Mouse (Mus musculus): ENCODE measurements around the gene Pabpc1l. TPM values are rescaled to one million over a fixed set of nuclear protein-coding genes. Genes with fewer than 3 reads are reported as not detected.

Pabpc1l gene
- polyA plus RNA-seq, 1 experiment from 2014 or later, result 2.6 TPM

GRCm38 (mm10) chr2:164018910-164019309 lies 6.3 kb upstream of the Pabpc1l start:
- H3K4me1 ChIP-seq (ENCODE audit: control insufficient read depth, insufficient read depth, low read length), result no peaks in the 10 kb centered on the region
- H3K4me3 ChIP-seq (ENCODE audit: low read depth, low read length), result no peak overlapping the region
- no peak overlapping the region for H3K4me2 ChIP-seq (ENCODE audit: low read length)
- 92% methylated on average over 3 of the region's 3 CpGs for WGBS
- H3K27ac ChIP-seq (ENCODE audit: low read depth, low read length), result no peak overlapping the region
- no peak for ATAC-seq
- no peaks in the 10 kb centered on the region for H3K27me3 ChIP-seq (replicated peaks; ENCODE audit: control insufficient read depth, insufficient read depth, low read length)
- peaks cover 65% of the 10 kb centered on the region for H3K36me3 ChIP-seq (ENCODE audit: control insufficient read depth, insufficient read depth, low read length)
- no peak overlapping the region for H3K9ac ChIP-seq (ENCODE audit: low read length)
- peak; percentile 10 for DNase-seq (ENCODE audit: low spot score)
- no peaks in the 10 kb centered on the region for H3K9me3 ChIP-seq (replicated peaks; ENCODE audit: control insufficient read depth, low read length)

GRCm38 (mm10) chr2:164019943-164020342 lies 5.3 kb upstream of the Pabpc1l start:
- DNase-seq (ENCODE audit: low spot score) (no peak), ATAC-seq (no peak)
- Histone ChIP-seq H3K9ac (ENCODE audit: low read length) (no peak overlapping the region), H3K4me2 (ENCODE audit: low read length) (no peak overlapping the region), H3K36me3 (ENCODE audit: control insufficient read depth, insufficient read depth, low read length) (peaks cover 54% of the 10 kb centered on the region), H3K27ac (ENCODE audit: low read depth, low read length) (no peak overlapping the region), H3K4me1 (ENCODE audit: control insufficient read depth, insufficient read depth, low read length) (no peaks in the 10 kb centered on the region), H3K9me3 (replicated peaks; ENCODE audit: control insufficient read depth, low read length) (no peaks in the 10 kb centered on the region), H3K27me3 (replicated peaks; ENCODE audit: control insufficient read depth, insufficient read depth, low read length) (no peaks in the 10 kb centered on the region), H3K4me3 (ENCODE audit: low read depth, low read length) (no peak overlapping the region)
- 97% methylated on average over 4 of the region's 4 CpGs for WGBS

- 55% methylated on average over 2 of the region's 2 CpGs for WGBS
- no peaks in the 10 kb centered on the region for H3K27me3 ChIP-seq (replicated peaks; ENCODE audit: control insufficient read depth, insufficient read depth, low read length)
- peaks cover 33% of the 10 kb centered on the region for H3K36me3 ChIP-seq (ENCODE audit: control insufficient read depth, insufficient read depth, low read length)
- no peaks in the 10 kb centered on the region for H3K4me1 ChIP-seq (ENCODE audit: control insufficient read depth, insufficient read depth, low read length)
- no peak overlapping the region for H3K27ac ChIP-seq (ENCODE audit: low read depth, low read length)
- H3K9ac ChIP-seq (ENCODE audit: low read length), result no peak overlapping the region
- ATAC-seq (no peak), DNase-seq (ENCODE audit: low spot score) (no peak)
- no peak overlapping the region for H3K4me2 ChIP-seq (ENCODE audit: low read length)
- H3K9me3 ChIP-seq (replicated peaks; ENCODE audit: control insufficient read depth, low read length), result no peaks in the 10 kb centered on the region
- no peak overlapping the region for H3K4me3 ChIP-seq (ENCODE audit: low read depth, low read length)
Measured at GRCm38 (mm10) chr2:164022104-164022503, 3.1 kb upstream of the Pabpc1l start.

- Histone ChIP-seq H3K4me2 (ENCODE audit: low read length) (no peak overlapping the region), H3K27ac (ENCODE audit: low read depth, low read length) (no peak overlapping the region), H3K27me3 (replicated peaks; ENCODE audit: control insufficient read depth, insufficient read depth, low read length) (no peaks in the 10 kb centered on the region), H3K4me1 (ENCODE audit: control insufficient read depth, insufficient read depth, low read length) (no peaks in the 10 kb centered on the region), H3K9me3 (replicated peaks; ENCODE audit: control insufficient read depth, low read length) (no peaks in the 10 kb centered on the region), H3K36me3 (ENCODE audit: control insufficient read depth, insufficient read depth, low read length) (no peaks in the 10 kb centered on the region), H3K9ac (ENCODE audit: low read length) (no peak overlapping the region), H3K4me3 (ENCODE audit: low read depth, low read length) (no peak overlapping the region)
- WGBS, result 86% methylated on average over 10 of the region's 10 CpGs
- no peak for DNase-seq (ENCODE audit: low spot score)
- no peak for ATAC-seq
Measured at GRCm38 (mm10) chr2:164031147-164031546, 5.9 kb downstream of the Pabpc1l start.

GRCm38 (mm10) chr2:164032973-164033372 lies 7.7 kb downstream of the Pabpc1l start:
- Histone ChIP-seq H3K4me1 (ENCODE audit: control insufficient read depth, insufficient read depth, low read length) (no peaks in the 10 kb centered on the region), H3K4me3 (ENCODE audit: low read depth, low read length) (no peak overlapping the region), H3K36me3 (ENCODE audit: control insufficient read depth, insufficient read depth, low read length) (no peaks in the 10 kb centered on the region), H3K9me3 (replicated peaks; ENCODE audit: control insufficient read depth, low read length) (no peaks in the 10 kb centered on the region), H3K9ac (ENCODE audit: low read length) (no peak overlapping the region), H3K27me3 (replicated peaks; ENCODE audit: control insufficient read depth, insufficient read depth, low read length) (no peaks in the 10 kb centered on the region), H3K27ac (ENCODE audit: low read depth, low read length) (no peak overlapping the region), H3K4me2 (ENCODE audit: low read length) (no peak overlapping the region)
- ATAC-seq (no peak), DNase-seq (ENCODE audit: low spot score) (no peak)
- 96% methylated on average over 3 of the region's 3 CpGs for WGBS

GRCm38 (mm10) chr2:164036520-164037019 lies 11.3 kb downstream of the Pabpc1l start:
- Histone ChIP-seq H3K4me1 (ENCODE audit: control insufficient read depth, insufficient read depth, low read length) (no peaks in the 10 kb centered on the region), H3K27ac (ENCODE audit: low read depth, low read length) (no peak overlapping the region), H3K4me3 (ENCODE audit: low read depth, low read length) (no peak overlapping the region), H3K36me3 (ENCODE audit: control insufficient read depth, insufficient read depth, low read length) (no peaks in the 10 kb centered on the region), H3K9me3 (replicated peaks; ENCODE audit: control insufficient read depth, low read length) (no peaks in the 10 kb centered on the region), H3K4me2 (ENCODE audit: low read length) (no peak overlapping the region), H3K9ac (ENCODE audit: low read length) (no peak overlapping the region), H3K27me3 (replicated peaks; ENCODE audit: control insufficient read depth, insufficient read depth, low read length) (no peaks in the 10 kb centered on the region)
- DNase-seq (ENCODE audit: low spot score) (no peak), ATAC-seq (no peak)
- 52% methylated on average over 10 of the region's 10 CpGs for WGBS

- Histone ChIP-seq H3K36me3 (ENCODE audit: control insufficient read depth, insufficient read depth, low read length) (no peaks in the 10 kb centered on the region), H3K9me3 (replicated peaks; ENCODE audit: control insufficient read depth, low read length) (no peaks in the 10 kb centered on the region), H3K27ac (ENCODE audit: low read depth, low read length) (no peak overlapping the region), H3K4me1 (ENCODE audit: control insufficient read depth, insufficient read depth, low read length) (no peaks in the 10 kb centered on the region), H3K9ac (ENCODE audit: low read length) (no peak overlapping the region), H3K27me3 (replicated peaks; ENCODE audit: control insufficient read depth, insufficient read depth, low read length) (no peaks in the 10 kb centered on the region), H3K4me3 (ENCODE audit: low read depth, low read length) (no peak overlapping the region), H3K4me2 (ENCODE audit: low read length) (no peak overlapping the region)
- 91% methylated on average over 1 of the region's 1 CpGs for WGBS
- ATAC-seq (no peak), DNase-seq (ENCODE audit: low spot score) (no peak)
Measured at GRCm38 (mm10) chr2:164038407-164039028, 13.3 kb downstream of the Pabpc1l start.

GRCm38 (mm10) chr2:164040949-164041348 lies 15.7 kb downstream of the Pabpc1l start:
- ATAC-seq (no peak), DNase-seq (ENCODE audit: low spot score) (no peak)
- Histone ChIP-seq H3K9me3 (replicated peaks; ENCODE audit: control insufficient read depth, low read length) (no peaks in the 10 kb centered on the region), H3K27me3 (replicated peaks; ENCODE audit: control insufficient read depth, insufficient read depth, low read length) (no peaks in the 10 kb centered on the region), H3K27ac (ENCODE audit: low read depth, low read length) (no peak overlapping the region), H3K36me3 (ENCODE audit: control insufficient read depth, insufficient read depth, low read length) (no peaks in the 10 kb centered on the region), H3K9ac (ENCODE audit: low read length) (no peak overlapping the region), H3K4me3 (ENCODE audit: low read depth, low read length) (no peak overlapping the region), H3K4me1 (ENCODE audit: control insufficient read depth, insufficient read depth, low read length) (no peaks in the 10 kb centered on the region), H3K4me2 (ENCODE audit: low read length) (no peak overlapping the region)
- 85% methylated on average over 6 of the region's 6 CpGs for WGBS

GRCm38 (mm10) chr2:164041523-164041922 lies 16.3 kb downstream of the Pabpc1l start:
- WGBS, result 90% methylated on average over 2 of the region's 2 CpGs
- ATAC-seq, result no peak

More at GRCm38 (mm10) chr2:164041523-164041922, 16.3 kb downstream of the Pabpc1l start:
- DNase-seq (ENCODE audit: low spot score), result no peak
- no peak overlapping the region for H3K4me2 ChIP-seq (ENCODE audit: low read length)
- H3K4me1 ChIP-seq (ENCODE audit: control insufficient read depth, insufficient read depth, low read length), result no peaks in the 10 kb centered on the region
- no peaks in the 10 kb centered on the region for H3K27me3 ChIP-seq (replicated peaks; ENCODE audit: control insufficient read depth, insufficient read depth, low read length)
- no peak overlapping the region for H3K4me3 ChIP-seq (ENCODE audit: low read depth, low read length)
- H3K27ac ChIP-seq (ENCODE audit: low read depth, low read length), result no peak overlapping the region
- H3K9me3 ChIP-seq (replicated peaks; ENCODE audit: control insufficient read depth, low read length), result no peaks in the 10 kb centered on the region
- H3K9ac ChIP-seq (ENCODE audit: low read length), result no peak overlapping the region
- no peaks in the 10 kb centered on the region for H3K36me3 ChIP-seq (ENCODE audit: control insufficient read depth, insufficient read depth, low read length)
